Mouse (Mus musculus) heart, embryonic 15.5 days (tissue): Measurements from ENCODE around the gene Krtap5-4. TPM values are rescaled to one million over a fixed set of nuclear protein-coding genes. Genes with fewer than 3 reads are reported as not detected.
"Not testable (repeated sequence)": the region's sequence is repeated elsewhere in the genome, so short reads cannot be mapped to it uniquely, and the experiment has no call there.

Source experiments
- ATAC-seq: fragments of 200-750 bp; cut with Nextera tagmentation; replicated peaks from 2 replicates; pipeline ENCODE4 v1.8.0; 2017; ENCODE audit warnings: low read depth, moderate TSS enrichment; ENCODE audit not compliant: insufficient number of reproducible peaks, insufficient read depth, low FRiP score
- H3K27ac ChIP-seq: fragments of 300-500 bp; sonication (generic); 2 replicates; pipeline ENCODE4 v1.5.1; 2015; ENCODE audit warnings: mild to moderate bottlenecking, inconsistent platforms
- H3K27me3 ChIP-seq: fragments of 300-500 bp; sonication (generic); 2 replicates; pipeline ENCODE4 v1.6.1; 2015; ENCODE audit warnings: inconsistent platforms
- H3K36me3 ChIP-seq: fragments of 300-500 bp; sonication (generic); 2 replicates; pipeline ENCODE4 v1.6.1; 2015; ENCODE audit warnings: mild to moderate bottlenecking, inconsistent platforms
- H3K4me1 ChIP-seq: fragments of 300-500 bp; sonication (generic); replicated peaks from 2 replicates; pipeline ENCODE4 v1.6.1; 2015; ENCODE audit warnings: inconsistent platforms
- H3K4me2 ChIP-seq: fragments of 300-500 bp; sonication (generic); 2 replicates; pipeline ENCODE4 v1.6.1; 2015; ENCODE audit warnings: inconsistent platforms, mild to moderate bottlenecking, moderate library complexity
- H3K4me3 ChIP-seq: fragments of 300-500 bp; sonication (generic); 2 replicates; pipeline ENCODE4 v1.5.1; 2015; ENCODE audit warnings: mild to moderate bottlenecking, inconsistent platforms
- H3K9ac ChIP-seq: fragments of 300-500 bp; sonication (generic); 2 replicates; pipeline ENCODE4 v1.6.1; 2015; ENCODE audit warnings: mild to moderate bottlenecking, inconsistent platforms
- H3K9me3 ChIP-seq: fragments of 300-500 bp; sonication (generic); replicated peaks from 2 replicates; pipeline ENCODE4 v1.6.1; 2016; ENCODE audit warnings: inconsistent platforms
- WGBS: fragments of 180-500 bp; shearing (Covaris S2); methylation state at CpG from one replicate; pipeline ENCODE4 v1.1.7; 2015; ENCODE audit warnings: mixed read lengths; 5-methylcytosine and 5-hydroxymethylcytosine counted together
- polyA plus RNA-seq: library from polyadenylated mRNA; unstranded; fragments of >200 nt; fragmentation: Nextera tagmentation; extraction: Ambion mirVana; gene quantifications from 2 replicates; pipeline ENCODE4 v1.2.1, GENCODE M21; 2015

Krtap5-4 gene
- polyA plus RNA-seq, 1 experiment from 2014 or later: not detected

- Histone ChIP-seq H3K36me3 (no peaks in the 10 kb centered on the region), H3K27ac (peak overlapping the region; percentile 20; the same call in 1 of the 2 replicates), H3K9me3 (no peaks in the 10 kb centered on the region), H3K9ac (no peak overlapping the region), H3K4me1 (peaks cover 19% of the 10 kb centered on the region), H3K27me3 (no peaks in the 10 kb centered on the region), H3K4me2 (no peak overlapping the region), H3K4me3 (no peak overlapping the region)
- 74% methylated on average over 12 of the region's 12 CpGs for WGBS
- no peak for ATAC-seq
These were observed 20.2 kb downstream of the Krtap5-4 start for GRCm38 (mm10) chr7:142323396-142324117.

- Histone ChIP-seq H3K4me3 (no peak overlapping the region), H3K9me3 (no peaks in the 10 kb centered on the region), H3K27me3 (no peaks in the 10 kb centered on the region), H3K27ac (peak overlapping the region; percentile 65), H3K36me3 (no peaks in the 10 kb centered on the region), H3K4me1 (peaks cover 30% of the 10 kb centered on the region), H3K4me2 (no peak overlapping the region), H3K9ac (no peak overlapping the region)
- WGBS: 30% methylated on average over 9 of the region's 9 CpGs
- ATAC-seq: no peak
These were observed 23.5 kb downstream of the Krtap5-4 start for GRCm38 (mm10) chr7:142326714-142327445.

- Histone ChIP-seq H3K27me3 (no peaks in the 10 kb centered on the region), H3K4me2 (no peak overlapping the region), H3K4me1 (peaks cover 30% of the 10 kb centered on the region), H3K9me3 (no peaks in the 10 kb centered on the region), H3K4me3 (no peak overlapping the region), H3K9ac (no peak overlapping the region), H3K36me3 (no peaks in the 10 kb centered on the region), H3K27ac (peak overlapping the region; percentile 30; the same call in 1 of the 2 replicates)
- WGBS: 72% methylated on average over 3 of the region's 3 CpGs
- no peak for ATAC-seq
These were observed 25.2 kb downstream of the Krtap5-4 start for GRCm38 (mm10) chr7:142328507-142328906.

- Histone ChIP-seq H3K27me3 (no peaks in the 10 kb centered on the region), H3K4me3 (no peak overlapping the region), H3K9ac (no peak overlapping the region), H3K9me3 (no peaks in the 10 kb centered on the region), H3K4me2 (no peak overlapping the region), H3K4me1 (peaks cover 30% of the 10 kb centered on the region), H3K27ac (peak overlapping the region; percentile 90), H3K36me3 (no peaks in the 10 kb centered on the region)
- 10% methylated on average over 9 of the region's 9 CpGs for WGBS
- ATAC-seq: peak; percentile 90
These were observed 26.9 kb downstream of the Krtap5-4 start for GRCm38 (mm10) chr7:142330271-142330724.

GRCm38 (mm10) chr7:142331281-142331680 is 27.9 kb downstream of the Krtap5-4 start:
- no peaks in the 10 kb centered on the region for H3K9me3 ChIP-seq
- no peak overlapping the region for H3K4me3 ChIP-seq
- H3K4me2 ChIP-seq: no peak overlapping the region
- H3K36me3 ChIP-seq: no peaks in the 10 kb centered on the region
- no peak for ATAC-seq
- H3K27ac ChIP-seq: peak overlapping the region; percentile 90
- WGBS: 56% methylated on average over 4 of the region's 4 CpGs
- H3K9ac ChIP-seq: no peak overlapping the region
- H3K4me1 ChIP-seq: peaks cover 30% of the 10 kb centered on the region
- H3K27me3 ChIP-seq: no peaks in the 10 kb centered on the region

- Histone ChIP-seq H3K4me1 (peaks cover 22% of the 10 kb centered on the region), H3K27ac (peak overlapping the region; percentile 64)
- WGBS: 80% methylated on average over 6 of the region's 9 CpGs
- H3K9me3 ChIP-seq, H3K4me2 ChIP-seq, H3K4me3 ChIP-seq, H3K9ac ChIP-seq, H3K27me3 ChIP-seq, H3K36me3 ChIP-seq, ATAC-seq: not testable (repeated sequence)
These were observed 29.4 kb downstream of the Krtap5-4 start for GRCm38 (mm10) chr7:142332741-142333140.

GRCm38 (mm10) chr7:142334246-142334645 is 30.9 kb downstream of the Krtap5-4 start:
- no peak overlapping the region for H3K27ac ChIP-seq
- H3K36me3 ChIP-seq: no peaks in the 10 kb centered on the region
- ATAC-seq: no peak; the same call in 1 of the 2 replicates
- no peak overlapping the region for H3K4me3 ChIP-seq
- H3K4me1 ChIP-seq: peaks cover 22% of the 10 kb centered on the region
- no peak overlapping the region for H3K4me2 ChIP-seq
- no peaks in the 10 kb centered on the region for H3K27me3 ChIP-seq
- H3K9me3 ChIP-seq: no peaks in the 10 kb centered on the region
- 0 out of 2 replicates have a peak overlapping the region, but pooled peaks have one; percentile 3 for H3K9ac ChIP-seq
- WGBS: 1% methylated on average over 3 of the region's 3 CpGs

GRCm38 (mm10) chr7:142335151-142335550 is 31.8 kb downstream of the Krtap5-4 start:
- no peak for ATAC-seq
- 81% methylated on average over 8 of the region's 8 CpGs for WGBS
- H3K27me3 ChIP-seq: no peaks in the 10 kb centered on the region
- H3K27ac ChIP-seq: no peak overlapping the region
- H3K9ac ChIP-seq: no peak overlapping the region
- H3K4me3 ChIP-seq: no peak overlapping the region
- H3K4me2 ChIP-seq: no peak overlapping the region
- H3K36me3 ChIP-seq: no peaks in the 10 kb centered on the region
- no peaks in the 10 kb centered on the region for H3K9me3 ChIP-seq
- peaks cover 13% of the 10 kb centered on the region for H3K4me1 ChIP-seq

GRCm38 (mm10) chr7:142340269-142340970 is 37.1 kb downstream of the Krtap5-4 start:
- Histone ChIP-seq H3K9ac (no peak overlapping the region), H3K27ac (no peak overlapping the region), H3K4me3 (no peak overlapping the region), H3K4me1 (peaks cover 7% of the 10 kb centered on the region), H3K9me3 (no peaks in the 10 kb centered on the region), H3K4me2 (no peak overlapping the region), H3K36me3 (no peaks in the 10 kb centered on the region), H3K27me3 (no peaks in the 10 kb centered on the region)
- 48% methylated on average over 10 of the region's 10 CpGs for WGBS
- ATAC-seq: no peak

GRCm38 (mm10) chr7:142341564-142342246 is 38.4 kb downstream of the Krtap5-4 start:
- Histone ChIP-seq H3K9me3 (no peaks in the 10 kb centered on the region), H3K4me2 (no peak overlapping the region), H3K9ac (no peak overlapping the region), H3K36me3 (no peaks in the 10 kb centered on the region), H3K27me3 (no peaks in the 10 kb centered on the region), H3K27ac (0 out of 2 replicates have a peak overlapping the region, but pooled peaks have one; percentile 11), H3K4me3 (no peak overlapping the region), H3K4me1 (peaks cover 7% of the 10 kb centered on the region)
- 65% methylated on average over 10 of the region's 10 CpGs for WGBS
- no peak for ATAC-seq

- H3K4me2 ChIP-seq: no peak overlapping the region
- H3K9me3 ChIP-seq: no peaks in the 10 kb centered on the region
- no peak for ATAC-seq
- peaks cover 7% of the 10 kb centered on the region for H3K4me1 ChIP-seq
- H3K27me3 ChIP-seq: no peaks in the 10 kb centered on the region
- WGBS: 69% methylated on average over 3 of the region's 3 CpGs
- H3K4me3 ChIP-seq: no peak overlapping the region
- no peak overlapping the region for H3K9ac ChIP-seq
- H3K36me3 ChIP-seq: no peaks in the 10 kb centered on the region
- H3K27ac ChIP-seq: 0 out of 2 replicates have a peak overlapping the region, but pooled peaks have one; percentile 11
These were observed 38.9 kb downstream of the Krtap5-4 start for GRCm38 (mm10) chr7:142342247-142342640.
